Mouse (Mus musculus): ENCODE measurements at regions not wholly inside any gene's neighbourhood (a gene's known extent, or its start where the extent isn't known, plus 50 kb on each side); places are given as distances from the start of the nearest gene placed in this dataset.
"Not testable (repeated sequence)": the region's sequence is repeated elsewhere in the genome, so short reads cannot be mapped to it uniquely, and the experiment has no call there.

GRCm38 (mm10) chr4:8084954-8085639, 153.7 kb downstream of the Car8 start:
- H3K9me3 ChIP-seq: no peaks in the 10 kb centered on the region
- H3K27ac ChIP-seq: no peak overlapping the region
- H3K27me3 ChIP-seq: no peaks in the 10 kb centered on the region; the same call in 1 of the 2 replicates
- peak overlapping the region; percentile 34; the same call in 1 of the 2 replicates for H3K4me2 ChIP-seq
- no peak overlapping the region for H3K4me3 ChIP-seq
- WGBS: 24% methylated on average over 16 of the region's 16 CpGs
- no peaks in the 10 kb centered on the region for H3K36me3 ChIP-seq
- peak; percentile 69; the same call in 1 of the 2 replicates for ATAC-seq (ENCODE audit: insufficient number of reproducible peaks, insufficient read depth, low FRiP score, low TSS enrichment, low read depth)
- H3K4me1 ChIP-seq: no peaks in the 10 kb centered on the region
- no peak overlapping the region for H3K9ac ChIP-seq

GRCm38 (mm10) chr4:8079349-8079748, 159.5 kb downstream of the Car8 start:
- Histone ChIP-seq H3K9ac (no peak overlapping the region), H3K4me3 (no peak overlapping the region), H3K36me3 (no peaks in the 10 kb centered on the region), H3K27ac (no peak overlapping the region), H3K4me2 (no peak overlapping the region), H3K4me1 (no peaks in the 10 kb centered on the region), H3K9me3 (no peaks in the 10 kb centered on the region), H3K27me3 (no peaks in the 10 kb centered on the region; the same call in 1 of the 2 replicates)
- no peak for ATAC-seq (ENCODE audit: insufficient number of reproducible peaks, insufficient read depth, low FRiP score, low TSS enrichment, low read depth)
- WGBS: 75% methylated on average over 4 of the region's 4 CpGs

- Histone ChIP-seq H3K36me3 (no peaks in the 10 kb centered on the region), H3K4me1 (peaks cover 4% of the 10 kb centered on the region; the same call in 1 of the 2 replicates), H3K4me3 (no peak overlapping the region), H3K9ac (no peak overlapping the region), H3K27me3 (no peaks in the 10 kb centered on the region), H3K9me3 (no peaks in the 10 kb centered on the region), H3K27ac (no peak overlapping the region), H3K4me2 (no peak overlapping the region)
- no peak for ATAC-seq (ENCODE audit: insufficient number of reproducible peaks, insufficient read depth, low FRiP score, low TSS enrichment, low read depth)
- 31% methylated on average over 6 of the region's 6 CpGs for WGBS
Measured at GRCm38 (mm10) chr4:8072989-8073573, 165.8 kb downstream of the Car8 start.

GRCm38 (mm10) chr4:8070693-8071092, 168.1 kb downstream of the Car8 start:
- H3K27me3 ChIP-seq; H3K36me3 ChIP-seq; H3K27ac ChIP-seq; H3K4me2 ChIP-seq; ATAC-seq (ENCODE audit: insufficient number of reproducible peaks, insufficient read depth, low FRiP score, low TSS enrichment, low read depth); H3K4me3 ChIP-seq; H3K4me1 ChIP-seq; H3K9me3 ChIP-seq; H3K9ac ChIP-seq: not testable (repeated sequence)

- H3K9ac ChIP-seq: no peak overlapping the region
- no peak overlapping the region for H3K4me2 ChIP-seq
- H3K27me3 ChIP-seq: no peaks in the 10 kb centered on the region
- no peak overlapping the region for H3K4me3 ChIP-seq
- no peaks in the 10 kb centered on the region for H3K36me3 ChIP-seq
- no peak overlapping the region for H3K27ac ChIP-seq
- ATAC-seq (ENCODE audit: insufficient number of reproducible peaks, insufficient read depth, low FRiP score, low TSS enrichment, low read depth): no peak
- H3K4me1 ChIP-seq: peaks cover 1% of the 10 kb centered on the region; the same call in 1 of the 2 replicates
- no peaks in the 10 kb centered on the region for H3K9me3 ChIP-seq
- 25% methylated on average over 2 of the region's 2 CpGs for WGBS
Measured at GRCm38 (mm10) chr4:8068086-8068485, 170.8 kb downstream of the Car8 start.

- no peak overlapping the region for H3K4me2 ChIP-seq
- H3K36me3 ChIP-seq: no peaks in the 10 kb centered on the region
- no peaks in the 10 kb centered on the region for H3K4me1 ChIP-seq
- no peak overlapping the region for H3K27ac ChIP-seq
- no peak overlapping the region for H3K4me3 ChIP-seq
- no peaks in the 10 kb centered on the region for H3K27me3 ChIP-seq
- no peak overlapping the region for H3K9ac ChIP-seq
- peaks cover 8% of the 10 kb centered on the region for H3K9me3 ChIP-seq
- ATAC-seq (ENCODE audit: insufficient number of reproducible peaks, insufficient read depth, low FRiP score, low TSS enrichment, low read depth): no peak
- 69% methylated on average over 4 of the region's 4 CpGs for WGBS
Measured at GRCm38 (mm10) chr4:8041776-8042175, 197.1 kb downstream of the Car8 start.

- no peaks in the 10 kb centered on the region for H3K36me3 ChIP-seq
- H3K9me3 ChIP-seq: peaks cover 8% of the 10 kb centered on the region
- H3K9ac ChIP-seq: no peak overlapping the region
- H3K27me3 ChIP-seq: no peaks in the 10 kb centered on the region
- no peak overlapping the region for H3K4me2 ChIP-seq
- WGBS: 94% methylated on average over 1 of the region's 1 CpGs
- H3K4me3 ChIP-seq: no peak overlapping the region
- H3K4me1 ChIP-seq: no peaks in the 10 kb centered on the region
- no peak overlapping the region for H3K27ac ChIP-seq
- ATAC-seq (ENCODE audit: insufficient number of reproducible peaks, insufficient read depth, low FRiP score, low TSS enrichment, low read depth): no peak
Measured at GRCm38 (mm10) chr4:8037863-8038262, 201.0 kb downstream of the Car8 start.

GRCm38 (mm10) chr4:8033402-8033801, 205.4 kb downstream of the Car8 start:
- not testable (repeated sequence) for H3K9ac ChIP-seq; H3K4me1 ChIP-seq; ATAC-seq (ENCODE audit: insufficient number of reproducible peaks, insufficient read depth, low FRiP score, low TSS enrichment, low read depth); H3K9me3 ChIP-seq; H3K4me2 ChIP-seq; H3K36me3 ChIP-seq; H3K27ac ChIP-seq; H3K4me3 ChIP-seq; H3K27me3 ChIP-seq
- 76% methylated on average over 1 of the region's 1 CpGs for WGBS

GRCm38 (mm10) chr4:8005155-8005554, 233.7 kb downstream of the Car8 start:
- H3K9ac ChIP-seq: no peak overlapping the region
- H3K4me3 ChIP-seq: no peak overlapping the region
- no peaks in the 10 kb centered on the region for H3K27me3 ChIP-seq
- H3K4me2 ChIP-seq: no peak overlapping the region
- no peak for ATAC-seq (ENCODE audit: insufficient number of reproducible peaks, insufficient read depth, low FRiP score, low TSS enrichment, low read depth)
- no peaks in the 10 kb centered on the region for H3K36me3 ChIP-seq
- H3K4me1 ChIP-seq: no peaks in the 10 kb centered on the region
- WGBS: 5% methylated on average over 1 of the region's 1 CpGs
- no peaks in the 10 kb centered on the region for H3K9me3 ChIP-seq
- H3K27ac ChIP-seq: no peak overlapping the region

GRCm38 (mm10) chr4:7997575-7997953, 241.3 kb downstream of the Car8 start:
- Histone ChIP-seq H3K27me3 (no peaks in the 10 kb centered on the region), H3K4me3 (no peak overlapping the region)

GRCm38 (mm10) chr4:7996923-7997574, 241.8 kb downstream of the Car8 start:
- Histone ChIP-seq H3K9ac (no peak overlapping the region), H3K27me3 (no peaks in the 10 kb centered on the region), H3K4me1 (no peaks in the 10 kb centered on the region), H3K27ac (no peak overlapping the region), H3K9me3 (no peaks in the 10 kb centered on the region), H3K4me3 (no peak overlapping the region), H3K4me2 (no peak overlapping the region), H3K36me3 (no peaks in the 10 kb centered on the region)
- no peak for ATAC-seq (ENCODE audit: insufficient number of reproducible peaks, insufficient read depth, low FRiP score, low TSS enrichment, low read depth)
- WGBS: 62% methylated on average over 6 of the region's 6 CpGs

More at GRCm38 (mm10) chr4:7997575-7997953, 241.3 kb downstream of the Car8 start:
- H3K9ac ChIP-seq: no peak overlapping the region
- H3K4me2 ChIP-seq: no peak overlapping the region
- no peaks in the 10 kb centered on the region for H3K4me1 ChIP-seq
- no peak for ATAC-seq (ENCODE audit: insufficient number of reproducible peaks, insufficient read depth, low FRiP score, low TSS enrichment, low read depth)
- no peak overlapping the region for H3K27ac ChIP-seq
- H3K36me3 ChIP-seq: no peaks in the 10 kb centered on the region
- no peaks in the 10 kb centered on the region for H3K9me3 ChIP-seq

- no peaks in the 10 kb centered on the region for H3K9me3 ChIP-seq
- 75% methylated on average over 3 of the region's 3 CpGs for WGBS
- ATAC-seq (ENCODE audit: insufficient number of reproducible peaks, insufficient read depth, low FRiP score, low TSS enrichment, low read depth): no peak
Measured at GRCm38 (mm10) chr4:7992944-7993343, 245.9 kb downstream of the Car8 start.

More at GRCm38 (mm10) chr4:7992944-7993343, 245.9 kb downstream of the Car8 start:
- Histone ChIP-seq H3K27ac (no peak overlapping the region), H3K4me1 (no peaks in the 10 kb centered on the region), H3K9ac (no peak overlapping the region), H3K4me2 (no peak overlapping the region), H3K4me3 (no peak overlapping the region), H3K27me3 (no peaks in the 10 kb centered on the region), H3K36me3 (no peaks in the 10 kb centered on the region)
